Mouse (Mus musculus) neural tube, embryonic 15.5 days (tissue): Measurements from ENCODE around the gene Dnah1. TPM values are rescaled to one million over a fixed set of nuclear protein-coding genes. Genes with fewer than 3 reads are reported as not detected.
A peak's percentile ranks its signal among the peaks of the same experiment; 100 is the strongest.

Source experiments
- ATAC-seq: fragments of 200-750 bp; cut with Nextera tagmentation; 2 replicates; pipeline ENCODE4 v1.8.0; 2017; ENCODE audit warnings: mild to moderate bottlenecking, moderate TSS enrichment, moderate library complexity; ENCODE audit not compliant: low FRiP score
- H3K27ac ChIP-seq: fragments of 300-500 bp; sonication (generic); replicated peaks from 2 replicates; pipeline ENCODE4 v1.5.1; 2015; ENCODE audit warnings: mild to moderate bottlenecking, inconsistent platforms
- H3K27me3 ChIP-seq: fragments of 300-500 bp; sonication (generic); replicated peaks from 2 replicates; pipeline ENCODE4 v1.6.1; 2015; ENCODE audit warnings: inconsistent platforms
- H3K36me3 ChIP-seq: fragments of 300-500 bp; sonication (generic); 2 replicates; pipeline ENCODE4 v1.6.1; 2015; ENCODE audit warnings: inconsistent platforms
- H3K4me1 ChIP-seq: fragments of 300-500 bp; sonication (generic); 2 replicates; pipeline ENCODE4 v1.6.1; 2015; ENCODE audit warnings: inconsistent platforms
- H3K4me2 ChIP-seq: fragments of 300-500 bp; sonication (generic); 2 replicates; pipeline ENCODE4 v1.6.1; 2015; ENCODE audit warnings: inconsistent platforms, mild to moderate bottlenecking, moderate library complexity
- H3K4me3 ChIP-seq: fragments of 300-500 bp; sonication (generic); replicated peaks from 2 replicates; pipeline ENCODE4 v1.5.1; 2015; ENCODE audit warnings: mild to moderate bottlenecking, inconsistent platforms
- H3K9ac ChIP-seq: fragments of 300-500 bp; sonication (generic); replicated peaks from 2 replicates; pipeline ENCODE4 v1.6.1; 2015; ENCODE audit warnings: mild to moderate bottlenecking, inconsistent platforms
- H3K9me3 ChIP-seq: fragments of 300-500 bp; sonication (generic); replicated peaks from 2 replicates; pipeline ENCODE4 v1.6.1; 2016; ENCODE audit warnings: inconsistent platforms
- WGBS: fragments of 180-500 bp; shearing (Covaris S2); methylation state at CpG from one replicate; pipeline ENCODE4 v1.1.7; 2015; ENCODE audit warnings: mixed read lengths; 5-methylcytosine and 5-hydroxymethylcytosine counted together
- polyA plus RNA-seq: library from polyadenylated mRNA; unstranded; fragments of >200 nt; fragmentation: Nextera tagmentation; extraction: Ambion mirVana; gene quantifications from 2 replicates; pipeline ENCODE4 v1.2.1, GENCODE M21; 2015

Dnah1 gene
- polyA plus RNA-seq = 3.0 and 3.3 TPM in 2 replicates

GRCm38 (mm10) chr14:31323849-31324792 lies at the start of gene Dnah1:
Gene Dnah1 (minus strand): TSS chr14:31323896.
- no peak; the same call in 1 of the 2 replicates for ATAC-seq
- Histone ChIP-seq H3K4me2 (peak within 1 kb of the TSS; percentile 57), H3K27ac (no peak within 1 kb of the TSS), H3K36me3 (no peaks in the 10 kb centered on the region), H3K4me3 (peak within 1 kb of the TSS; percentile 30), H3K4me1 (peaks cover 9% of the 10 kb centered on the region), H3K27me3 (no peaks in the 10 kb centered on the region), H3K9me3 (no peaks in the 10 kb centered on the region), H3K9ac (no peak within 1 kb of the TSS)
- 34% methylated on average over 28 of the region's 28 CpGs for WGBS

- no peak for ATAC-seq
Observed at GRCm38 (mm10) chr14:31369377-31369776, 45.7 kb upstream of the Dnah1 start.

GRCm38 (mm10) chr14:31367951-31368350 lies 44.3 kb upstream of the Dnah1 start:
- Histone ChIP-seq H3K9me3 (no peaks in the 10 kb centered on the region), H3K4me1 (no peaks in the 10 kb centered on the region), H3K9ac (no peak overlapping the region), H3K4me2 (no peak overlapping the region), H3K27ac (no peak overlapping the region), H3K4me3 (no peak overlapping the region), H3K27me3 (no peaks in the 10 kb centered on the region), H3K36me3 (peaks cover 76% of the 10 kb centered on the region)
- ATAC-seq = no peak
- WGBS = 92% methylated on average over 7 of the region's 7 CpGs

More at GRCm38 (mm10) chr14:31369377-31369776, 45.7 kb upstream of the Dnah1 start:
- Histone ChIP-seq H3K9me3 (no peaks in the 10 kb centered on the region), H3K27ac (no peak overlapping the region), H3K27me3 (no peaks in the 10 kb centered on the region), H3K4me2 (no peak overlapping the region), H3K4me3 (no peak overlapping the region), H3K36me3 (peaks cover 77% of the 10 kb centered on the region), H3K9ac (no peak overlapping the region), H3K4me1 (no peaks in the 10 kb centered on the region)
- 88% methylated on average over 3 of the region's 3 CpGs for WGBS

- no peak for ATAC-seq
- no peak overlapping the region for H3K4me3 ChIP-seq
- H3K9ac ChIP-seq = no peak overlapping the region
- no peak overlapping the region for H3K4me2 ChIP-seq
- no peaks in the 10 kb centered on the region for H3K4me1 ChIP-seq
- H3K36me3 ChIP-seq = peaks cover 77% of the 10 kb centered on the region
- no peaks in the 10 kb centered on the region for H3K9me3 ChIP-seq
- no peak overlapping the region for H3K27ac ChIP-seq
- H3K27me3 ChIP-seq = no peaks in the 10 kb centered on the region
Observed at GRCm38 (mm10) chr14:31365350-31365749, 41.7 kb upstream of the Dnah1 start.

- H3K4me2 ChIP-seq = no peak overlapping the region
- over 99% methylated on average over 4 of the region's 4 CpGs for WGBS
- H3K9me3 ChIP-seq = no peaks in the 10 kb centered on the region
- no peak overlapping the region for H3K27ac ChIP-seq
- peaks cover 75% of the 10 kb centered on the region for H3K36me3 ChIP-seq
- no peak overlapping the region for H3K4me3 ChIP-seq
- H3K27me3 ChIP-seq = no peaks in the 10 kb centered on the region
- no peaks in the 10 kb centered on the region for H3K4me1 ChIP-seq
- H3K9ac ChIP-seq = no peak overlapping the region
- no peak for ATAC-seq
Observed at GRCm38 (mm10) chr14:31364589-31364988, 40.9 kb upstream of the Dnah1 start.

- Histone ChIP-seq H3K4me1 (no peaks in the 10 kb centered on the region), H3K4me3 (no peak overlapping the region), H3K36me3 (peaks cover 72% of the 10 kb centered on the region), H3K27me3 (no peaks in the 10 kb centered on the region), H3K4me2 (no peak overlapping the region), H3K9me3 (no peaks in the 10 kb centered on the region), H3K9ac (no peak overlapping the region), H3K27ac (no peak overlapping the region)
- ATAC-seq = no peak
- 93% methylated on average over 2 of the region's 2 CpGs for WGBS
Observed at GRCm38 (mm10) chr14:31362236-31362635, 38.5 kb upstream of the Dnah1 start.

- peaks cover 37% of the 10 kb centered on the region for H3K36me3 ChIP-seq
- 98% methylated on average over 1 of the region's 1 CpGs for WGBS
- no peak for ATAC-seq
- no peaks in the 10 kb centered on the region for H3K4me1 ChIP-seq
- H3K27me3 ChIP-seq = no peaks in the 10 kb centered on the region
- H3K9me3 ChIP-seq = no peaks in the 10 kb centered on the region
- no peak overlapping the region for H3K27ac ChIP-seq
- H3K4me3 ChIP-seq = no peak overlapping the region
- H3K4me2 ChIP-seq = no peak overlapping the region
- no peak overlapping the region for H3K9ac ChIP-seq
Observed at GRCm38 (mm10) chr14:31345367-31345766, 21.7 kb upstream of the Dnah1 start.

GRCm38 (mm10) chr14:31343241-31343640 lies 19.5 kb upstream of the Dnah1 start:
- Histone ChIP-seq H3K4me2 (no peak overlapping the region), H3K9me3 (no peaks in the 10 kb centered on the region), H3K36me3 (peaks cover 27% of the 10 kb centered on the region), H3K4me3 (no peak overlapping the region), H3K9ac (no peak overlapping the region), H3K27ac (no peak overlapping the region), H3K4me1 (peaks cover 8% of the 10 kb centered on the region), H3K27me3 (no peaks in the 10 kb centered on the region)
- no peak for ATAC-seq
- WGBS = 85% methylated on average over 8 of the region's 8 CpGs

- ATAC-seq = no peak
- Histone ChIP-seq H3K36me3 (peaks cover 6% of the 10 kb centered on the region), H3K9me3 (no peaks in the 10 kb centered on the region), H3K27ac (no peak overlapping the region), H3K27me3 (no peaks in the 10 kb centered on the region), H3K4me3 (peak overlapping the region; percentile 94), H3K4me2 (peak overlapping the region; percentile 59), H3K4me1 (peaks cover 27% of the 10 kb centered on the region), H3K9ac (no peak overlapping the region; the same call in 1 of the 2 replicates)
Observed at GRCm38 (mm10) chr14:31337947-31338346, 14.3 kb upstream of the Dnah1 start.

GRCm38 (mm10) chr14:31337406-31337805 lies 13.7 kb upstream of the Dnah1 start:
- peak overlapping the region; percentile 59 for H3K4me2 ChIP-seq
- H3K9me3 ChIP-seq = no peaks in the 10 kb centered on the region
- H3K36me3 ChIP-seq = peaks cover 6% of the 10 kb centered on the region
- peak overlapping the region; percentile 94 for H3K4me3 ChIP-seq
- no peak for ATAC-seq
- peak overlapping the region; percentile 92 for H3K9ac ChIP-seq
- H3K4me1 ChIP-seq = peaks cover 27% of the 10 kb centered on the region
- peak overlapping the region; percentile 96 for H3K27ac ChIP-seq
- WGBS = 44% methylated on average over 7 of the region's 7 CpGs
- no peaks in the 10 kb centered on the region for H3K27me3 ChIP-seq

- Histone ChIP-seq H3K27me3 (no peaks in the 10 kb centered on the region), H3K9ac (peak within 1 kb of the TSS; percentile 92), H3K27ac (peak within 1 kb of the TSS; percentile 96), H3K4me1 (peaks cover 27% of the 10 kb centered on the region), H3K4me2 (peak within 1 kb of the TSS; percentile 59), H3K4me3 (peak within 1 kb of the TSS; percentile 94), H3K36me3 (peaks cover 6% of the 10 kb centered on the region), H3K9me3 (no peaks in the 10 kb centered on the region)
- ATAC-seq = peak; percentile 98
- under 1% methylated on average over 75 of the region's 78 CpGs for WGBS
Observed at GRCm38 (mm10) chr14:31336369-31337155, 12.9 kb upstream of the Dnah1 start, which contains the start of gene Capn7. Gene Capn7 (plus strand): TSS chr14:31336638.
